Mouse (Mus musculus) gastrocnemius, adult 8-10 months (tissue): ENCODE data around the gene Cux2. TPM values are rescaled to one million over a fixed set of nuclear protein-coding genes. Genes with fewer than 3 reads are reported as not detected.
A peak's percentile ranks its signal among the peaks of the same experiment; 100 is the strongest.

Source experiments
- DNase-seq, 2 experiments: peaks; one replicate each; pipeline ENCODE4 v3.0.0; 2022; ENCODE audit warnings: low spot score in 2 of 2
- total RNA-seq, 4 experiments: library from RNA; stranded (reverse); gene quantifications; 2 replicates each; pipeline ENCODE4 v1.2.4; 2022

Gene Cux2
- 1 to 10 TPM; 1.8 to 3.4 (median 2.3) TPM for total RNA-seq

GRCm38 (mm10) chr5:122050017-122050831 is at the start of gene Cux2:
Gene Cux2 (minus strand): TSS chr5:122050102.
- peak in 1 of 2 experiments; percentile 39 for DNase-seq

GRCm38 (mm10) chr5:122094439-122094838 is 44.5 kb upstream of the Cux2 start:
- DNase-seq: no peak

DNA sequence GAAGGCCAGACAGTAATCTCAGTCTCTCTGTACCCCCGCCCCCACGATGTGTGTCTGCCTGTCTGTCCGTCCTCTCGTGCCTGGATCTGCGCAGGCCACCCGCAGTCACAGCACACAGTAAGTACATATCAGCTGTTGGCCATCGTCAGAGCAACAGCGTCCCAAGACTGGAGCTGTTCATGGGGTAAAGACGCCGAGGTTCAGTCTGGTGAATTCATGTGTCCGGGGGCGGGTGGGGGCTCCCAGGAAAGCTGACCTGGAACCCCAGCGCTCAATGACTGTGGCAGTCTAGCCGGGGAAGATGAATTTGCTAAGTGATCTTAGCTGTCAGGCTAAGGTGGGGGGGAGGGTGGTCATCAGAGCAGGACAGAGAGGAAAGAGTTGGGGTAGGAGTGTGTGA is 43.8 kb upstream of the Cux2 start:
- no peak for DNase-seq

GRCm38 (mm10) chr5:122092794-122093193 is 42.9 kb upstream of the Cux2 start:
- DNase-seq: no peak

DNA sequence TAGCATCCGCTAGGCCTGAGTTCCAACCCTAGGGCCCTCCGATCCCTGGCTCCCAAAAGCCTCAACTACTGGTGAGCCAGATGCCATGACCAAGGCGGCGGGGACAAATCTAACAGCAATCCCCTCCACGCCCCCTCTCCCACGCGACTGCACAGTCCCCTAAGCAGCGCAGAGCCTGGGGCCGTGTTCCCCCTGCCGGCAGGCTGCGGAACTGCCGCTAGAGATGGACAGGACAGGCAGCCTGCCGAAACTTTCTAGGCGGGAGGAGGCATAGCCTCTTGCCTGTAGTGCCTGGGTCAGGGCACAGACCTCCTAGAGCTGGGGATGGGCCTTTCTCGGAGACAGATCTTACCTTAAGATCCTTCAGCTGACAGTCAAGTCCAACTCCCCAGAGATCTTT is 41.2 kb upstream of the Cux2 start:
- no peak for DNase-seq

GRCm38 (mm10) chr5:122089664-122090063 is 39.8 kb upstream of the Cux2 start:
- no peak for DNase-seq

- peak; percentile 78 to 79 for DNase-seq
These were observed 39.0 kb upstream of the Cux2 start for GRCm38 (mm10) chr5:122088917-122089316.

GRCm38 (mm10) chr5:122086121-122086520 is 36.2 kb upstream of the Cux2 start:
- no peak for DNase-seq

GRCm38 (mm10) chr5:122085291-122085690 is 35.4 kb upstream of the Cux2 start:
- no peak for DNase-seq

GRCm38 (mm10) chr5:122084470-122084869 is 34.6 kb upstream of the Cux2 start:
- DNase-seq: no peak

- DNase-seq: no peak
These were observed 33.4 kb upstream of the Cux2 start for GRCm38 (mm10) chr5:122083282-122083681.

- DNase-seq: no peak
These were observed 31.6 kb upstream of the Cux2 start for GRCm38 (mm10) chr5:122081471-122081870.

DNA sequence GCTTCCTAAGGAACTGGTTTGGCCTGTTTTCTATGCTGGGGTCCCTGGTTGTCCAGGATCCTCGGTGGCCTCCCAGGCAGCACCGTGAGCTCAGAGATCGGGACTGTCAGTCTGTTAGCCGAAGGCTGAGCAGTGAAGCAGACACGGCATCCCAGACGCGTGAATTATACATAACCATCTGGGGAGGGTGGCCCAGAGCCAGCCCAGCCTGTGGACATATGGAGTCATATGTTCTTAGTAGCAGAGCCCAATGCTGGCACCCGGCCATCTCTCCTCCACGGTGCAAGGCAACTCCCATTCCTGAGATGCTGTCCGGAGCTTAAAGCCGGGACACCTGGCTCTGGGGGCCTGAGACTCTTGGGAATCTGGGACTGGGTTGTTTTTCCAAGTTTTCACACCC is 31.0 kb upstream of the Cux2 start:
- no peak for DNase-seq

DNA sequence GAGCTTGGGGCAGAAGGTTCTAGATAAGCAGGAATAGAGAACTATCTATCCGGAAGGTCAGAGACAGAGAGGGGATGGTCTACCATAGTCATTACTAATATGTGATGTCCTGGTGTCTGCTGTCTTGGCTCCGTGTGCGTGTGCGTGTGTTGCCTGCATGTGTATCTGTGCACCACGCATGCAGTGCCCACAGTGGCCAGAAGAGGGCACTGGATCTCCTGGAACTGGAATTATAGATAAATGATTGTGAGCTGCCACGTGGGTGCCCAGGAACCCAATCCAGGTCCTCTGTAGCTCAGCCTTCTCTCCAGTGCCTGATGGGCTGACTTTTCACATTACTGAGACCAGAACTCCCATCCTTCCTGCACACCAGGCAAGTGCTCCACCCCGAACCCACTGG is 29.9 kb upstream of the Cux2 start:
- DNase-seq: no peak

GRCm38 (mm10) chr5:122077244-122077643 is 27.3 kb upstream of the Cux2 start:
- DNase-seq: no peak

DNA sequence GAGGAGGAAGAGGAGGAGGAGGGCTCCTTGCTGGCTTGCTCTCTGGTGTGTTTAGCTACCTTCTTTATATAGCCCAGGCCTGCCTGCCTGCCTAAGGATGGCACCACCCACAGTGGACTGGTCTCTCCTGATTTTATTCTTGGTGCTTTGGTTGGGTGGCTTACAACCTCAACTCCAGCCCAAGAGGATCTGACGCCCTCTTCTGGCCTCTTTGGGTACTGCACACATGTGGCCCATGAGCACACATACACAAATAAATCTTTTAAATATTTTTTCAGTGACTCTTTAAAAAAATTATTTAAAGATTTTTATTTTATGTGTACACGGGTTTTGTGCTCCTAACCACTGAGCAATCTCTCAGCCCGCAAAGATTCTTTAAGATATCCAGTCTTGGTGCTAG is 25.8 kb upstream of the Cux2 start:
- no peak for DNase-seq

GRCm38 (mm10) chr5:122071997-122072396 is 22.1 kb upstream of the Cux2 start:
- no peak for DNase-seq

DNA sequence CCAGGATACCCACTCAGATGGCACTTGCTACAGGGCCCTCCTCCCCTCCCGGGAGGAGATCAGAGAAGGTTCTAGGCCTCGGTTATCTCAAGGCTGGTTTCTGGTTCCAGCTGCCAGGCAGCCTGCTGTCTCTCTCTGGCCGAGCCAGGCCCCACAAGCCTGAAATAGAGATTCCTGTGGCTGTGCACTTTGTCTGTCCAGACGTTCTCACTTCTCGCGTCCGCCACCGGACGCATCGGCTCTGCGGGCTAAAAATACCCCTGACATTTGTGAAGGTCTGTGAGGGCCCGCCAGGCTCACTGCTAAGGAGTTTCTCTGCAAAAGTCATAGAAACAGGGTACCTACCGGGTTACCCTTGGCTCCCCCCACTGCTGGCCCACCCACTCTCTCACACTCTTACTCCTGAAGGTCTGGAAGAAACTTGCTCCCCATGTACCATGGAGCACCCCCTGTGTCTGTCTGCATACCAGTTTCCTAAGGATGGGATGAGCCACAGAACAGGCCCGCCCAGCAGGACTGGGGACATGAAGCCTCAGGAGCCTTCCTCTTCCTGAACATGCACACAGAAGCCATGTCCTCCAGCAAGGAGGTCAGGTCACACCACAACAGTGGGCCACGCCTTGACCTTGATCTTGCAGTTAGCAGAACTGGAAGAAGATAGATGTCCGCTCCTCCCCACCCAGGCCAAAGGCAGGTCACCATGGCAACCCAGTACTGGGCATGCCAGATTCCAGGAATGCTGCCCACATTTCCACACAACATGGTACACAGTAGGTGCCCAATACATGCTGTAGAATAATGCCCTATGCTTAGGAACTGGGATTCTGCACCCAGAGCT is 21.3 kb upstream of the Cux2 start:
- DNase-seq: peak; percentile 57 to 78

- no peak for DNase-seq
These were observed 18.7 kb upstream of the Cux2 start for GRCm38 (mm10) chr5:122068563-122068962.

- DNase-seq: no peak
These were observed 13.5 kb upstream of the Cux2 start for GRCm38 (mm10) chr5:122063204-122063933.

DNA sequence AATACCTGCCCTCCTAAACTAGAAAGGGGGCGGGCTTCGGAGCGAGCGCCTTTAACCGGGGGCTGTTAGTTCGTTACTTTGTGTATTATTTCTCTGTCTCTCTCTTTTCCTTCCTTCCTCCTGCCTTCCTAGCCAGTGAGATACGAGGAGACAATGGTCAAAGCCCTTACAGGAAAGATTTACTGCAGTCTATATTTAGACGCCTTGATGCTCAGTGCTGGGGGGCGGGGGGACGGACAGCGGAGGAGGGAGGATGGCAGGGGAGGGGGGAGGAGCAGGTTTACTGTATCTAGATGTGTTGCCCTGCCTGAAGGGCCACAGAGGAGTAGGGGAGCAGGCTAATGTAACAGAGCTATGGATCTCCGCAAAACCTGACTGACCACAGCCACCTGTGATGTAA is 12.6 kb upstream of the Cux2 start:
- no peak for DNase-seq
